Mouse (Mus musculus): Measurements from ENCODE around the gene Gm17581.
A peak's percentile ranks its signal among the peaks of the same experiment; 100 is the strongest.
"Not testable (repeated sequence)": the region's sequence is repeated elsewhere in the genome, so short reads cannot be mapped to it uniquely, and the experiment has no call there.

Gm17581 gene

DNA sequence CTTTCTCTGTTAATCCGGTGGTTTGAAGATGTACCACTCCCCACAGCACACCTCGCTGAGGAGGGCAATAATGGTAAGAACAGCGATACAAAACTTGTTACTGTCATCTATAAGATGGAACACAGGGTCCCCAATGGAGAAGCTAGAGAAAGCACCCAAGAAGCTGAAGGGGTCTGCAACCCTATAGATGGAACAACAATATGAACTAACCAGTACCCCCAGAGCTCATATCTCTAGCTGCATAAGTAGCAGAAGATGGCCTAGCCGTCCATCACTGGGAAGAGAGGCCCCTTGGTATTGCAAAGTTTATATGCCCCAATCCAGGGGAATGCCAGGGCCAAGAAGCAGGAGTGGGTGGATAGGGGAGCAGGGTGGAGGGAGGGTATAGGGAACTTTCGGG, at the start of gene Gm17581:
Gene Gm17581, minus strand, starts transcription at position 101 of the 400 bp plus-strand sequence.
- DNase-seq: not testable (repeated sequence)

DNA sequence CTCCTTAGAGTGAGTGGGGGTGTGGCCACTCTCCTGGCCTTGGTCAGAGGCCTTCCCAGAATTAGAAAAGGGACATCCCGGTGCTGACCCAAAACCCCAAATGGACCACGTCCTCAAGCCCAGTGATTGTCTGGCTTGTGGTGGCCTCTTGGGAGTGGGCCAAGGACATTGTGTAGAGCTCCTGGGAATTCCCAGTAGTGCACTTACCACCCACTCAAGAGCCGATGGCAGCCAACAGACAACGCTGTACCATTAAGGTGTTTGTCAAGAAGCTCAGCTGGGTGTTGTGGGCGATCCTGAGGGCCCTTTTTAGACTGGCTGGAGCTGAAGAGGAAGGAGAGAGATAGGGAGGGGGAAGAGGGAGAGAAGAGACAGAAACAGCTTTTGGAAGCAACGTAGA, 48.9 kb upstream of the Gm17581 start:
- no peak for DNase-seq

DNA sequence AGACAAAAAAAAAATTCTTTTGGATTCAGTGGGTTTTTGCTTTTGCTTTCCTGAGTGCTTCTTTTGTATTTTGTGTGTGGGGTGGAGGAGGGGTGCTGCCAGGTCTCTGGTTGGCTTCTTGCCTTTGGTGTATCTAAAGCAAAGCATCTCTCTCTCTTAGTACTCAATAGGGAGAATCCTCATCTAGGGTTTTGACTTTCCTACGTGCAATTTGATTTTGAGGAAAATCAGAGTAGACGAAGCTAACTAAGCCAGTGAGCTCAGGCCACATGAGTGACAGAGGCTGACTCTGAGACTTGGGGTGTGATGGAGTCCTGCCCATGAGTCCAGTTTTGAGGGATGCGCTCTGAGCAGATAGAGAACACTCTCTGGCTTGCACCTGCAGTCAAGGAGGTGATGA, 43.8 kb upstream of the Gm17581 start:
- no peak for DNase-seq

DNA sequence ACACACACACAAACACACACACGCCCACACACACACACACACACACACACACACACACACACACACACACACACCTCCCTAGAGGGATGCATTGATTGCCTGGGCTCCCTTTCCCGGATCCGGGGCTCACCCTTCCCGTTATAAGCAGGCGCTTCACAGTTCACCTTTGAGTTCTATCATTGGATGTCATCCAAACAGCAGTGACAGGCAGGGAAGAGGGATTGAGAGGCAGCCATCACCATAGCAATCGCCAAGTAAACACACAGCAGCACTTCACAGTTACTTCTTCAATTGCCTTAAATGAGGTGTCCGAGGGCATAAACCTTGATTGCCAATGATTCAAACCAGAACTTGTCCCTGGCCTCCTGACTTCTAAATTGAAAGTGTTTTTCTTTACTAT, 43.4 kb upstream of the Gm17581 start:
- no peak for DNase-seq

DNA sequence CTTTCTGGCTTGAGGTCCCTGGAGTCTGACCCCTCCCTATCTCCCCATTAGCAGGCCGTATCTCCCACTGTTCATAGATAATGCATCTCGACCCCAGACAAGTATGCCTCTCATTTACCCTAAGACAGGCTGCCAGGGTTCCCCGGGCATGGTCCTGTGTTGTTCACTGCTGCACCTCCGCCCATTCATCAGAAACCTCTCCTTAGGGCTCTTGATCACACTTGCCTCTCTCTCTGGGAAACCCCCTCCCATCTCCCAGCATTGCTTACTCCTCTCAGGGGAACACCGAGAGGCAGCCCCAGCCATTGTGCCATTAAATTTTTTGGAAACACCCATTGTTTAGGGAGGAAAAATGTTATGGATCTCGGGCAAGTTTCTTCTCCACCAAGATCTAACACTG, 42.3 kb upstream of the Gm17581 start:
- no peak for DNase-seq

DNA sequence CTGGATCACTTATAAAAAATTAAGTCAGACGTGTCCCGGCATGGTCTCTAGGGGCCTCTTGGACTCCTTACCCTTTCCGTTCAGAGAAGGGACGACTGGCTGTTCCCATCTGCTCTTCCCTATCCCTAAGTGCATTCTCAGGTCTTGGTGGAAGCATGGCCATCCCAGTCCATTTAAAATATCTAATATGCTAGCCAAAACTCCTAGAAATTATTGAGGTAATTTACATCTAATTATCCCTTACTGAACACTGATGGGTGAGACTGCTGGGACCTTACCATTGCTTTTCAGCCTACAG, 42.0 kb upstream of the Gm17581 start:
- no peak for DNase-seq

DNA sequence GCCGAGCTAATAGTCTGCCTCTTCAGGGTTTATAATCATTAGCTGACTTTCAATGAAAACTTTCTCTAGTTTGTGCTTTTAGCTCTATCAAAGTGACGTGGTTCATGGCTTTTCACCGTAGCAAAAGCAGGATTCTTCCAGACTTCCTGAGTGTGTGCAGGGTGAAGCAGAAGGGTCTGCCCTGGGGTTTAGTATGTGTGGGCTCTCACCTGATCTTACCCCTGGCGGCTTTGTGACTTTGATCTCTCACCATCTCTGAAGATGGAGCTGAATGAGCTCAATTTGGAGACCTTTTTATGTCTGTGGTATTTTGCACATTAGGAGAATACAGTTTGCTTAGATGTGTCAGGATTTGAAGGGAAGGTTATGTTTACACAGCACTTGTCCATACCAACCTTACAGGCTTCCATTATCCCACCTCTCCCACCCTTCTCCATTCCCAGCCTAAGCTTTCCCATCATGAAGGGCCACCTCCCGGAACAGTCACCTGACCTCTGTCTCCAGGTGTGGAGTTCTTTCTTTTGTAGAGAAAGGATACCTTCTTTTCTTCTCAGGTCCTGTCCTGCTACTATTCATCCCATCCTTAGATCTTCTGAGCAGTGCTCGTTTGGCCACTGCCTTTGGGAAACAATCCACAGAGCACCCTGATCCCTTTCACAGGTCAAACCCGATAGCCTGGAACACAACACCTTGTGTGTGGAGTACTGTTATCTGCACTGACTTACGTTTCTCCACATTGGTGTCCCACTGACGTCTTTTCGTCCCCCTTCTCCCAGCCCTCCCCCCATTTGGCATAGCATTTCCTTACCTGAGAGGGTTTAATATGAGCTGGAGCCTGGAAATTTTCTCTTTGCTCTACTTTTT, 41.4 kb upstream of the Gm17581 start:
- DNase-seq: no peak

DNA sequence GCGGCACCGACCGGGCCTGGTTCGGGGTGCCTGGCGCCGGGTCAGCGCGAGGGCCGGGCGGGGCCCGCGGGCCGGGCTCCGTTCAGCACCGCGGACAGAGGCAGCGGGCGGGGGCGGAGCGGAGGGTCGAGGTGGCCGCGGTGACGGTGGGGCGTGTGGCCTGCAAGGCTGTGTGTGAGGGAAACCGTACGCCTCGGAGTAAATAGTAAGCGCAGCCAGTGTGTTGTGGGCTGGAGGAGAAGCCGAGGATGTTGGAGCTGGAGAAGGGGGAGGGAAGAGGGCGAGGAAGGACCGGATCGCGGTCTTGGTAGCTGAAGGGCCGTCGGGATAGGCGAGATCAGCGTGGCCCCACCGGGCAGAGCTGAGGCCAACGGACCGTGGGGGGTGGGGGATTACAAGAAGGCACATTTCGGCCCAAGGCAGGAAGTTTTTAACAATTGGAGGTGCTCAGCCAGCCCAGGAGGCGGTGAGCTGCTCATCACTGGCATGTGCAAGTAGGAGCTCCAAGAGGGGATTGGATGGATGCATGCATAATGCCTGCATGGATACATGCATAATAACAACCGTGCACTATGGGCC, 40.1 kb upstream of the Gm17581 start:
- peak; percentile 54 for DNase-seq

DNA sequence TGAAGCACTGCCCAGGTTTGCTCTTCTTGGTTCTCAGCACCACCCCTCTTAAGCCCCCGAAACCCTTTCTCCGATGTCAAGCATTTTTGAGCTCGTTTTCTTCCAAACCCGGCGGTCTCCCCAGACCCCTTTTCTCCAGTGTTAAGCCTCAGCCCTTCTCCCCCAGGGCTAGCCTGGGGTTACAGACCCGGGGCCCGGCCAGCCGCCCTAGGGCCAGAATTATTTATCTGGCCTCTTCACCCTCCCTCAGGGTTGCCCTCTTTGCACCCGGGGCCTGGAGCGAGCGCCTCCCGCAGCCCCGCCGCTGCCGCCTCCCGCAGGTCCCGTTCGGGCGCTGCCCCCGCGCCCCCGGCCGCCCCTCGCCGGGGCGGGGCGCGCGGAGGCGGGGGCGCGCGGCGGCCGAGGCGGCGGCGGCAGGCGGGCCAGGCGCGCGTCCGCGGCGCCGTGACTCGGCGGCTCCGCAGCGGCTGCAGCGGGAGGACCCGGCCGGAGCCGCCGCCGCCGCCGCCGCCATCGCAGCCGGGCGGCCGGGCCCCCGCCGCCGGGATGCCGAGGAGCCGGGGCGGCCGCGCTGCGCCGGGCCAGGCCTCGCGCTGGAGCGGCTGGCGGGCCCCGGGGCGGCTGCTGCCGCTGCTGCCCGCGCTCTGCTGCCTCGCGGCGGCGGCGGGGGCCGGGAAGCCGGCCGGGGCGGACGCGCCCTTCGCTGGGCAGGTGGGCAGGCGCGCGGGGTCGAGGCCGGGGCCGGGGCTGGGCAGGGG, 39.4 kb upstream of the Gm17581 start, which contains the start of gene Mmp24:
Gene Mmp24, plus strand, starts transcription at position 416 of the 758 bp plus-strand sequence.
- peak; percentile 30 for DNase-seq

DNA sequence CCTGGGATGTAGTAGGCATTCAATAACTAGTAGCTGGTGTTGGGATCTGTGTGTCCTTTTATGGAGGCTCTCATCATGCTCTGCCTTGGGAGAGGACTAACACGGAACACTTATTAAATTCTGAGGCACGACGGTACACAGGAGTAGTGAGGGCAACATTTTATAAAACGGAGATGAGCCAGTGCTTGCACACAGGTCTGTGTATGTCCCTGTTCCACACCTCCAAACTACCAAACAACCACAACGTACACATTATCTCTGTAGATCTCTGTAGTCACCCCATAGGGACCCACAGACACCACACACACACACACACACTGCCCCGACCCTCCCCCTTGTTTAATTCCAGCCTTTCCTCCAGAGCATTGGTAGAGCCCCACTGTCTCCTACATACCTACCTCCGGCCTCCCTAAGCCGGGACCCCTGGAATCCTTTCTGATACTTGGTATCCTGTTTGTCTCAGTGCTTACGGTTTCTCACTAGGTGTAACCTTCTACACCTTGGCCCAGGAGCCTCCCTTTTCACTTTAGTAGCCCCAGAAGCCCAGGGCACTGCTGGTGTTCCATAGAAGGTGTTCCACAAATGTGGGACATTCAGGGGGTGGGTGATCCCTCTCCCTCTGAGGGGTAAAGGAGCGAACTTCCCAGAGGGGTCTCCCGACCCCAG, 38.7 kb upstream of the Gm17581 start:
- DNase-seq: no peak

DNA sequence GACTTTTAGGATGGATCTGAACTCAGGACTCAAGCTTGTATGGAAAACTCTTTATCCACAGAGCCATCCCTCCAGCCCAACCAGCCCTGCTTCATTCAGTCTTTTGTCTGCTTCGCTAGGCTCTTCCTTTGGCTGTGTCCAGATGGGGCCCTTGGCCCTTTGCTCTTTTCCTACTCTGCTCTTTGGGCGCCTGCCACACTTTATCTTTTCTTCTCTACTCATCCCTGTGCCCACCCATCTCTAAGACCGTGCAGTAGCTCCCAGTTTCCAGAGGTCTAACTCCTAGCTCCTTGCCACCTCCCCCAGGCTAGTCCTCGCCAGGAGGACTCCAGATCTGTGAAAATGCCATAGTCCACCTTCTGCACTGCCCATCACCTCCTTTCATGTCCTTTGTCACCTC, 38.0 kb upstream of the Gm17581 start:
- DNase-seq: no peak

DNA sequence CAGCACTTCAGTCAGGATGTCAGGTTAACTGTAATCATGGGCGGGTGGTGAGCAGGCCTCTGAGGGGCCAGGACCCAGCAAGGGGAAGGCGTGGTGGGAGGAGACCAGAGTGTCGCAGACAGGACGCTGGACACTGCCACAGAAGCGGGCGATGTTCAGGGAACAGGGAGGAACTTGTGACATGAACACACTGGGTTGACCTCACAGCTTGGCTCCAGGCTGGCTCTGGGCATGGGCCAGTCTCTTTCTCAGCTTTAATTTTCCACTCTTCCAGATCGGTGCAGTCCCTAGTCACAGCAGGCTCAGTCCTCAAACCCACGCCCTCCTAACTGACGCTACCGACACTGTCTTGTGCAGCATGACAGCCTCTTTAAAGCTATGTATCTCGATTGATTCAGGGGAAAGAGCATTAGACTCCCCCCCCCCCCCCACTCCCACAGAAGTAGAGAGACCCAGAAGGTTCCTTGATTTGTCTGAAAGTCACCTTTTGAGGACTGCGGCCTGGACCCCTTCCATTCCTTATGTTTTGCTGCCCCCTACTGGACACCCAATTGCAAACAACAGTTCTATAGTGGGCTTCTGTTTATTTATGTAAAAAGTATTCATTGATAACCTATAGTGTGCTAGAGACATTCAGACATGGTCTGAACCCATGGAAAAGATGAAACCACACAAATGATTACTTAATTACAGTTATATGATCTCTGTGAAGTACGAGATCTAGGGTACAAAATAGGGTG, 29.2 kb upstream of the Gm17581 start:
- peak; percentile 82 for DNase-seq

DNA sequence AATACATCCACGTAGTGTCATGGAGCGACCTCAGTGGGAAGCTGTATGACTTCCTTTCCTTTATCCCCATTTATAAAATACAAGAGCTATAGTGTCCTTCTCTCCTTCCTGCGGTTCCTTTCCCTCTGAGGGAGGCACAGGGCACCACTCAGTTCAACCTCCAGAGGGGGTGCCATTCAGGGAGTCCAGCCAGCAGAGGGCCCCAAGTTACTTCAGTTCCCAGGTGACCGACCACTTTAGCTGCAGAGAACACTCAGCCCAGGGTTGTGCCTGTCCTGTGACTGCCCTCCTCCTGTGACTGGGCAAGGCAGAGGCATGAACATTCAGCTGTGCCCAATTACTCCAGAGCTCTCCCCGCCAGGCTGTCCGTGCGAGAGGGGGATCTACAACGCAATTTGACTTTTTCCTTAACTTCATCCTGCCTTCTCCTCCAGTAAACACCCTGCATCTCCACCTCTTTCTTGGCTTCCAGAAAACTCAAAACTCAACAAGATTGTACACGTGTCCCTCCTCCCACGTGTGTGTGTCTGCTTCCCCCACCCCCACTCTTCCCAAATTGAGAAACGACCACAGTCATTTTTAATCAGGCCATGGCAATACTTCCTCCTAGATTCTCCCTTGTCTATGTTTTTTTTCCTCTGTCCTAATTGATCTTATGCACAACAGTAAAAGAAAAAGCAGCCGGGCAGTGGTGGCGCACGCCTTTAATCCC, 21.3 kb upstream of the Gm17581 start:
- no peak for DNase-seq

DNA sequence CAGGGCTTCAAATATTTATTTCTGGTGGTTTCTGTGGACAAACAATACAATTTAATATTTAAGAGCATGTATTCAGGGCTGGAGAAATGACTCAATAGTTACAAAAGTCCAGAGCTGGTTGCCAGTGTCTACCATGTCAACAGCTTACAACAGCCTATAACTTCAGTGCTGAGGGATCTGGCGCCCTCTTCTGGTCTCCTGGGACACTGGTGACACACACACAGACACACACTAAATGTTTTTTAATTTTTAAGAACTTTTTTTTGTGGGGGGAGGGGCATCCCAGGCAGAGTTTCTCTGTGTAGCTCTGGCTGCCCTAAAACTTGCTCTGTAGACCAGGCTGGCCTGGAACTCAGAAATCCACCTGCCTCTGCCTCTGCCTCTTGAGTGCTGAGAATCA, 20.1 kb upstream of the Gm17581 start:
- DNase-seq: peak; percentile 61

DNA sequence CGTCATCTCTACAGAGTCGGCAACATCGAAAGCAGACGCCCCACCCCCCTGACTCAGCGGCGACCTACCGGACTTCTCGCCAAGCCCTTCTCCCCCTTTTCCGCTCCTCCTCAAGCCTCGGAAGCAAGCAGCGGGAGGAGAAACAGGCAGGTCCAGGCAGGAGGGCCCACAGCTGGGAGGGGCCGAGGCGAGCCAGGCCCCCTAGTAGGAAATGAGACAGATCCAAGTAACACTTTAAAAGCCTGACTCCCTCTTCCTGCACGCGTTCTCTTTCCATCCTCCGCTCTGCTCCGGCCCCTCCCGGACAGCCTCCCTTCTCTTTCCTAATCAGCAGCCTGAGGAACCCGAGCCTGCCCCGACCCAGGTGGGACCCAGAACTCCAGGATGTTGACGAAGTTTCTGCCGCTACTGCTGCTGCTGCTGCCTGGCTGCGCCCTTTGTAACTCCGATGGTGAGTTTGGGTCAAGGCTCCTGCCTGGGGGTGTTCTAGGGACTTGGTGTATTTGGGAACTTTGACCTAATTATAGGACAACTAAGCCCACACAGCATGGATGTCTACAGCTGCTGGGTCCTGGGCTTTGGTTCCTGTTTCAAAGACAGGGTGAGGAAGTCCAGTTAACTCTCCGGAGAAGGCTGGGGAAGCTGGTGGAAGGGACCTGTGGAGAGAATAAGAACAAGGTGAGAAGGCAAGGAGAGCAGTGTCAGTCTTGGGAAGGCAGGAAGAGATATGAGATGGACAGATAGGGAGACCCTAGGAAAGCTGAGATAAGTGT, 15.5 kb upstream of the Gm17581 start, which contains the start of gene Procr:
Gene Procr, plus strand, starts transcription at position 104 of the 773 bp plus-strand sequence.
- DNase-seq: peak; percentile 4

DNA sequence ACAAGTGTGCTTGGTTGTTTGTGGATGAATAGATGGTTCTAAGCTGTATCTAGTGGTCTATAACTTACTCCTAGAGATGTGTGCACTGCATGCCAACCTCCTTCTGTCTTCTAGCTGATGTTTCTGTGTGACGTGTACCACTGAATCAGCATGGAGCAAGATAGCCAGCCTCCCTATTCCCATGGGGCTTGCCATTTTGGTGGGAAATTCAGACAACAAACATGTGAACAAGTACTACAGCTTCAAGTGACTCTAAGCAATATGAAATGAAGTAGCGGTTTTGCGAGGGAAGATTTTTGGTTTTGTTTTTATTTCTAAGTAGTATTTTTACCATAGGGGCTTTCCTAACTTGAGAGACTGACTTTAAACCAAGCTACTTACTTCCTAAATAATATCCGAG, 13.7 kb upstream of the Gm17581 start:
- no peak for DNase-seq

DNA sequence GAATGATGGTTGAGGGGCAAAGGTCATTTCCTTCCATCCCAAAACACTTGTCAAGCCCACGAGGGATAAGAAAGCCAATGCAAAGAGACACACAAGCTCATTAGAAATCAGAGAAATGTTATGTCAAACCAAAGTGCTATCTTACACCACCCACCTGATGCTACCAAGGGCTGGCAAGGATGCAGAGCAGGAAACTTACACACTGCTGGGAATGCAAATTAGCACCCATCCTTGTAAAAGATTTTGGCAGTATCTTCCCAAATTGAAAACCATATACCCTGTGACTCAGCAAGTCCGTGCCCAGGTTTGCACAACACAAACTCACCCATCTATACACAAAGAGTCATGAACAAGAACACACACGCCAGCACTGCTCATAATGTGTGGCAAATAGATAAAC, 9.8 kb upstream of the Gm17581 start:
- no peak for DNase-seq

DNA sequence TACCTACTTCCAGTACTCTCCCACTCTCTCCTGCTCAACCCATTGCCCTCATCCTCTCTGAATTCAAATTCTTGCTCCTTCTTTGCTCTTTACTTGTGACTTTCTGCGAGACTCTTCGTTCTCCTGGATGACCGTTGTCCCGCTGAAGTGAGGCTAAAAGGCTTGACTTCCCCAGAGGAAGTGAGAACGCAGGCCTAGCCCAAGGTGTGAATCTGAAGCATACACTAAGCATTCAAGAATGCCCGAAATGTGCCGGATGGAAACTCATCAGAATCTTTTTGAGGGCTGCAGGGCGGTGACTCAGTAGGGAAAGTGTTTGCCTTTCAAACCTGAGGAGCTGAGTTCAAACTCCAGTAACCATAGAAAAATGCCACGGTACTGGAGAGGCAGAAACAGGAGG, 7.7 kb upstream of the Gm17581 start:
- DNase-seq: no peak

DNA sequence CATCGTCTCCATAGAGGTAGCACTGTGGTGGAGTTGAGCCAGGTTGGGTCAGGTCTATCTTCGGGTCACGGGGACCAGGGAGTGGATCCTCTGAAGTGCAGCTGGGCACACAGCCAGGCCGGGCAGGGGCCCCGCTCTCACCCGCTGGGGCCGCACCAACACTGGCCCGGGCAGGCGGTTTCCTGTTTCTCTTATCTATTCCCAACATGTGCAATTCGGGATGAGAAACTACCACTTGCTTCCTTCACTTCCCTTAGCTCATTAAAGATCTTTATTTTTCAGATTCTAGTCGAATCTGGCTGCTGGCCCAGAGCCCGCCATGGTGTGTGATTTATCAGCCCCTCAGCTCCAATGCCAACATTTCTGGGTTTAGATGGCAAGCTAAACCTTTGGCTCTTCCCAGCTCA, 7.3 kb upstream of the Gm17581 start:
- DNase-seq: no peak

DNA sequence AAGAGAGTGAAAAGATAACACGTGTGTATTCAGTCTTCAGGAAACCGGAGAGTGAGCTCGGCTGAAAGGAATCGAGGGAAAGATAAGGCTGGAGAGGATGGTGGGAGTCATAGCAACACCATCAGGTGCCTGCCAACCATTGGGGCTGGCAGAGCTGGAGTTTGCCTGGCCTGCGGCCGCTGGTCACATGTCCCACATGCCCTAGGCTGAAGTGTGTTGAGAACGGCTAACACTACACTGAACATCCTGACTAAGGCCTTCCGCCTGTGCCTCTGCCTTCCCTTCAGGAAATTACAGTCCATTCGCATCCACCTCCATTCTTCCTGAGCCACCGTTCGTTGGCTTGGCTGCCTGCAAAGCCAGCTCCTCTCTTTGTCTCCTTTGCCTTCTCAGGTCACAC, 6.5 kb upstream of the Gm17581 start:
- DNase-seq: no peak

DNA sequence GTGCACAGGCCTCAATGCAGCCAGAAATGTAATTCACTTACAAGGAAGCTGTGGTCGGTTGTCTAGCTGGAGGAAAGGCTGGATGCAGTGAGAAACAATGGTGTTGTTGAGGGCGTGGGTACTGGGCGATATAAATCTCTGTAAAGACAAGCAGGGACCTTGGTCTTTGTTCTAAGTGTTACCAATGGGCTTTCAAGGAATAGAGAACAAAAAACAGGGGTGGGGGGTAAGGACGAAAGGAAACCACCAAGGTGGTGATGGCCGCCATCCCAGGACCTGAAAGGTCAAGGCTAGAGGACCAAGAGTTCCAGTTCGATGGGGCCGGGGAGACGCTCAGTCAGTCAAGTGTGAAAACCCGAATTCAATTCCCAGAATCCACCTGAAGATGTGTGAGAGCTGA, 2.1 kb upstream of the Gm17581 start:
- DNase-seq: no peak

Measured in right cerebral cortex, postnatal 4 days (tissue).